Mouse (Mus musculus) retina, postnatal 1 day (tissue): Measurements from ENCODE around the gene Adcy10.

Experiments
- DNase-seq: peaks from one replicate; pipeline ENCODE4 v3.0.0-alpha.2; 2012

Gene Adcy10

DNA sequence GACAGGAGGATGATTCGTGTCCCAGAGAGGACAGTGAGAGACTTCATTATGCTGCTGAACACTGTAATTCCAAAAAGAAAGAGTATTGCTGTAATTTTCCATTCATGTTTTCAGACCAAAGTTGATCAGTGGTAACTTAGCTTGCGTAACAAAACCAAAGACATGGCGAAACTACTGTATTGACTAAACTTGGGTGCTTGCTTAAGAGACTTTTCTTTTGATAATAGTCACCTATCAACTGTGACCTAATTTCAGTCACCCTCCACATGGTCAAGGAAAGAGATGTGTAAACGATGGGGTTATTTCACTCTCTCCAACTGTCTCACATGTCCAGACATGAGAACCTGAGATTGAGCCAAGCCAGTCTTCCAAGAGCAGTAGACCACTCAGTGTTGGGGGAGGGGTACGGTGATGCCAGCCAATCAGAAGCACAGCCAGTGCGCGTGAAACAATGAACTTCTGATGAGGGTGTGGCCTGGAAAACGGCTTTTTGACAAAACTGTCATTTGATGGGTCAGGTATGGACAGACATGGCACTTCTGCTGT is at the start of gene Adcy10:
Adcy10 (plus strand) TSS at position 496 of the 546 bp plus-strand sequence.
- DNase-seq = no peak

DNA sequence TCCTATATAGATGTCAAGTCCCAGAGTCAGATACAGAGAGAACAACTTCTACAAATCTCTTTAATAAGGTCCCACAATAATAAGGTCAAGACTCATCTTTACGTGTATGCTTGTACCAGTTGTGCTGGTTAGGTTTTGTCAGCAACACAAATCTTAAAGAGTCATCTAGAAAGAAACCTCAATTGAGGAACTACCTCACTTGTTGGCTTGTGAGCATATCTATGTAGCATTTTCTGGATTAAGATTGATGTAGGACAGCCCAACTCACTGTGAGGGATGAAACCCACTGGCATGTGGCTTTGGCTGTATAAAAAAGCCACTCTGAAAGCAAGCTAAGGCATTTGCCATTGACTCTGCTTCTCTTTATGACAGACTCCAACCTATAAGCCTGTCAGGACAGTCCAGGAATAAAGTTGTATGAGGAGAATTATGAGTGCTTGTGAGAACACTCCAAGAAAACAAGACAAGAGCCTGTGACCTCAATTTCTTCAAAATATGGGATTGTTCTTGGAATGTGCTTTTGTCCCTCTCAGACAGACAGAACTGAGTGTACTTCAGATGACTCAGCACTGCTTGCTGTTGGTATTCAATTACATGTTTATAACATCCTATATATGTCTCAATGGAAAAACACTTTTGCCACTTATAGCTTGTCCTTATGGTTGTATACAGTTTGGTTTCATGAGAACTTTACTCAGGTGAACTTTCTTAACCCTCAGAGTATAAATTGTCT is 46.5 kb upstream of the Adcy10 start:
- no peak for DNase-seq

DNA sequence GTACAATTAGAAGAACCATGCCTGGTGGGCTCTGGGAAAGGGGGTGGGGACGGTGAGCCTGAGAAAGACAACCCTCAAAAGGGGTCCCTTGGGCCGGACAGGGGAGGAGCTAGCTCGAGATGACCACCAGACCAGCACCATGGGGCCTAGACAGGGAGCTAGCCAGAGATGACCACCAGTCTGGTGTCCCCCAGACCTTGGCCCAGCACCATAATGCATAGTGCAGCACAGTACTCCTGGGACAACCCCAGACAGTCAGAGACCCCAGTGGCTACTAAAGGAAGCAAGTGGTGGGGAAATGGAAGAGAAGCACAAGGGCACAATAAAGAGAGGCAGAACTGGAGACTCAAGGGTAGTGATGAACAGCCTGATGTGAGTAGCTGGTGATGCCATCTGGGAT is 44.2 kb upstream of the Adcy10 start:
- DNase-seq = no peak

GRCm38 (mm10) chr1:165441201-165441600 is 43.8 kb upstream of the Adcy10 start:
- DNase-seq = no peak

- no peak for DNase-seq
These were observed 43.3 kb upstream of the Adcy10 start for GRCm38 (mm10) chr1:165441719-165442118.

GRCm38 (mm10) chr1:165459041-165459502 is 25.9 kb upstream of the Adcy10 start:
- no peak for DNase-seq

GRCm38 (mm10) chr1:165459503-165460181 is 25.3 kb upstream of the Adcy10 start:
- DNase-seq = peak; percentile 53

GRCm38 (mm10) chr1:165460360-165460800 is 24.6 kb upstream of the Adcy10 start, which contains the start of the genes Dcaf6 and Mpc2:
Dcaf6 (minus strand) TSS chr1:165460475.
Mpc2 (plus strand) TSS chr1:165460637.
- DNase-seq = peak; percentile 99

DNA sequence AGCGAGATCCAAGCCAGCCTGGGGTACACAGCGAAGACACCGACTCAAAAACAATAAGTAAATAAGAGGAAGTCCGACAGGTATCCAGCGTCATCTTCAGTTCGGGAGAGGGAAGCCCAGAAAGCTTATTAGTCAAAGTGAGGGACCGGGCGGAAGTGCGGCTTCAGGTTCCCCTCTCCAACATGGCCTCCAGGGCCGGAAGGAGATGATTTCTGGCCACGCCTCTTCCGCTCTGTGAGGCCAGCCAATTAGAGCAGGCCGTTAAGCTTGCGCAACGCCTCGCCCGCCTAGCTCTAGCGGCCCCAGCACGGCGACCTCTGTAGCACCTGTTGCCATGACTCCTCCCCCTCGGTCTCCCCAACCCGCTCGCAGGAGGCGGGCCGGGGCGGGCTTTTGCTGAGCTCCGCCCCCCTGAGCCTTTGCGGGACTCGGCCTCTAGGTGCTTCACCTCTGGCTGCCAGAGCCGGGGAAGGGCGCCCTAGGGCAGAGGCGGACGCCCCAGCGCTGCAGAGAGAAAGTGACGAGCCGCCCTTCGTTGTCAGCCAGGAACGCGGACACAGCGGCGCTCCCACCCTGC is 24.1 kb upstream of the Adcy10 start:
- DNase-seq = peak; percentile 100

- DNase-seq = no peak
These were observed 23.3 kb upstream of the Adcy10 start for GRCm38 (mm10) chr1:165461681-165462080.

DNA sequence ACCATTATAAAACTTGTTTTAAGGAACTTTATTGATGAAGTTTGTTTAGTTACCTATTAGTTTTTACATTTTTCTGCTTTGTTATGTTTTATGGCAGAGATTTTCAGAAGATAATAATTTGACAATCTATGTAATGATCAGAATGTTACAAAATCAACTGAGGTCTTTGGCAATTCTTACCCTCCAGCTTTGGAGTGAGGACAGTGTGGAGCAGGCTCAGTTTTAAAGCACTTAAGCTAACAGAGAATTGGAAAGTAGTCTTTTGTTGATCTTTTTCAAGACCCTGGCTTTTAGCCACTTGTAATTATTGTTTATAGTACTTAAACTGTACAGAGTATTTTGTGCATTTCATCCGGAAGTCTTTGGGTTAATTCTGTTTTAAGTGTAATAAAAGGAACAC is 22.1 kb upstream of the Adcy10 start:
- DNase-seq = no peak

DNA sequence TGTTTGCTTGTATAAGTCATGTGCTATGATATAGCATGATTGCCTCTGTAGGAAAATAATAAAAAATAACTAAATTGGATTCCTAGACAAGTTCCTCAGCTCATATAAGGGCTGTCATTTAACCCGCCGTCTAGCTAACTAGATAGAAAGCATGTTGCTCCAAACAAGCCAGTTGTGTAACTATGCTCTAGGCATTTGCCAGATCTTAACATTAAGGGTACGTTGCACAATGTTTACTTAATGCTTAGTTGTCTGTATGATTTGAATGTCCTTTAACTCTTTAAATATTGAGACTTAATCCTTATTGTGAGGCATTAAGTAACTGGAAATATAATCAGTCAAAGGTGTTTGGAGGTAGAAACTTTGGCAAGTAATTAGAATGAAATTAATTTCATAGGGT is 20.4 kb upstream of the Adcy10 start:
- DNase-seq = no peak

GRCm38 (mm10) chr1:165468971-165469370 is 16.0 kb upstream of the Adcy10 start:
- no peak for DNase-seq

DNA sequence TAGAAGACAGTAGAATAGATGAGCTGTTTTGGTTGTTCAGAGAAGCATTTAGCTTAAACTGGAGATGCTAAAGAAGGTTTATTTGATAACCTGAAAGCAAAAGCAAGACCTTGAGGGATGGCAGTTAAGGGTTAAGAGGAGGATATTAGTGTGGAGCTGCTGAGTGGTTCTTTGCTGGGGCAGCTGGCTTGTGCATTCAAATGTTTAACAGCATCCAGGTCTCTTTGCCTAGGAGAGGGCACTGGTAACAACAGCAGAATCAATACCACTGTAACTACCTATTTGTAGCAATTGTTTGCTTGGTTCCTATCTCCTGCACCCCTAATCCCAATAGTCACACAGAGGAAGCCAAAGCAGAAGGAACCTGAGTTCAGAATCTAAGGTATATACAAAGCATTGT is 15.3 kb upstream of the Adcy10 start:
- DNase-seq = no peak

- no peak for DNase-seq
These were observed 13.5 kb upstream of the Adcy10 start for GRCm38 (mm10) chr1:165471490-165471889.

- DNase-seq = no peak
These were observed 1.1 kb downstream of the Adcy10 start for GRCm38 (mm10) chr1:165486108-165486507.

- DNase-seq = no peak
These were observed 4.2 kb downstream of the Adcy10 start for GRCm38 (mm10) chr1:165489197-165489596.

DNA sequence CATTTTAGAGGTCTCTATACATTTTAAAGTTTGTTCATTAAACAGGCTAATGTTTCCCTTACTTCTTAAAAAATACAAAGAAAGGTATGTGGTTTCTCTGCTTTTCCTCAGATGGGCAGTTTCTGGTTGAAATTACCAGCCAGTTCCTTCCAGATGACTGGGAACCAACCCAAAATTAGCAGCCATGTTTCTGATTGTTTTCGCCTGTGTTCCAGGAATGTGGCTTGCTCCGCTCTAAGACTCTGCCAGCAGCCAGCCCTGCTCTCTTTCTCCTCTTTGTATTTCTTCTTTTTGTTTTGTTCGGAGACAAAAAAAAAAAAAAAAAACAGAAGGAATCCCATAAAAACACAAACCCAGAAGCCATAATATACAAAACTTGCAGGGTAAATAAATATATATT is 13.9 kb downstream of the Adcy10 start:
- no peak for DNase-seq

DNA sequence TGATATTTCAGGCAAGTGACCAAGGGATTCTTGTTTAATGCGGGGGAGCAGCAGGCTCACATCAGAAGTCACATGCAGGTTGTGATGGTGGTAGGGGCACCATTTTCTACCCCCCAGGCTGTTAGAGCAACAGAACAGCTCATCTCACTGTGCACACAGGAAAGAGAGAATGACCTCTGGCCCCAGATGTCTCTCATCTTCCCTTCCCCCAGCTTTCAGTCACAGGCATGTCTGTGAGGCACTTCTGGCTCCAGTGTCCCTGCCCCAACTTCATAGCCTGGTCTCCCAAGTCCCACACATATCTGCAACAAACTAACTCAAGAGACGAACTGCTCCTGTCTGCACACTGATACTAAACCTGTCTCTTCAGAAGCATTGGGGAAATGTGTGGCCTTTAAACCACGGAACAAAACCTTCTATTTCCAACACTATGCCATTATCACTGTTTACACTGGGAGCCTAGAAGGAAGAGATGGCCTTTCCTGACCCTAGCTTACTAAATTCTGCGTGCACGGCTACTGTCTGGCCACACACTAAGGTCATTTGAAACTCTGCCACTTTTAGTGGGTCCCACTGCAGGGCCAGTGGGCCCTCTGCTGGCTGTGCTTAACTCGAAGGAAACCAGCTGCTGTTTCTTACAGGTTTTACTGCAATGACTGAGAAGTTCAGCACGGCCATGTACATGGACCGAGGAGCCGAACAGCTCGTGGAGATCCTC is 18.5 kb downstream of the Adcy10 start:
- peak; percentile 8 for DNase-seq

DNA sequence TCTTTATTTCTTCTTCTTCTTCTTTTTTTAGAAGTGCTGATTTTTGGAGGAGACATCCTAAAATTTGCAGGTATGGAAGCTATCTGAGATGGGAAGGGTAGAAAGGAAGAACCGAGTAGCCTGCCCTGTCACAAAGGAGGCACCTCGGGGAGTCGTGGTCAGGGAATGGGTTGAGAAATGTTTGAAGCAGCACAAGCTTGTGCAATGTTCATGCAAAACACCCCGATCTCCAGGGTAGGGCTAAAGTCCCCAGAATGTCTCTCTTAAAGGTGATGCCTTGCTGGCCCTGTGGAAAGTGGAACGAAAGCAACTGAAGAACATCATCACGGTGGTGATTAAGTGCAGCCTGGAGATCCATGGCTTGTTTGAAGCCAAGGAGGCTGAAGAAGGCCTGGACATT is 21.3 kb downstream of the Adcy10 start:
- DNase-seq = no peak

GRCm38 (mm10) chr1:165510161-165510560 is 25.2 kb downstream of the Adcy10 start:
- no peak for DNase-seq

DNA sequence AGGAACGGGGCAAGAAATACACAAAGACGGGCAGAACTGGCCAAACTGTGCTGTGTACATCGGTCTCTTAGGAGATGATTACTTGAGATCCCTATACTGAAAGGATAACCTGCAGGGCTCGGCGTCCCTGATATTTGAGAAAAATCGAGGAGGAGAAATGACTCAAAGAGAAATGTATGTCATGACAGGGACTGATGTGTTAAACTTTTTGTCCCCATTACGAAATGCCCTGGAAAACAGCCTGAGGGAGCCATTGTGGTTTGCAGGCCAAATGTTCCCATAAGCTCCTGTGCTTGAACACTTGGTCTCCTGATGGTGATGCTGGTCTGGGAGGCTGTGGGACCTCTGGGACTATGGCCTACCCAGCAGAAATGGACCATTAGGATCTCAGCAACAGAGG is 35.7 kb downstream of the Adcy10 start:
- DNase-seq = no peak
